Mouse (Mus musculus) adrenal gland, postnatal 4 days (tissue): Measurements from ENCODE around the gene Tm6sf1. TPM values are rescaled to one million over a fixed set of nuclear protein-coding genes. Genes with fewer than 3 reads are reported as not detected.
A peak's percentile ranks its signal among the peaks of the same experiment; 100 is the strongest.

Experiments used
- DNase-seq, 2 experiments: peaks; one replicate each; pipeline ENCODE4 v3.0.0; 2021 to 2022; ENCODE audit warnings: low spot score in 2 of 2, mixed read lengths in 2 of 2
- total RNA-seq, 2 experiments: library from RNA; stranded (reverse); gene quantifications; 2 replicates each; pipeline ENCODE4 v1.2.3; 2021

Tm6sf1 gene
- total RNA-seq, 2 experiments from 2014 or later: 15.2 to 16.3 TPM

GRCm38 (mm10) chr7:81880797-81881196 is 22.0 kb downstream of the Tm6sf1 start:
- DNase-seq: no peak

- peak in 1 of 2 experiments; percentile 45 for DNase-seq
Measured at GRCm38 (mm10) chr7:81881600-81881999, 22.8 kb downstream of the Tm6sf1 start.

GRCm38 (mm10) chr7:81885128-81885527 is 26.3 kb downstream of the Tm6sf1 start:
- DNase-seq: no peak

GRCm38 (mm10) chr7:81899361-81899760 is 40.6 kb downstream of the Tm6sf1 start:
- DNase-seq: no peak

- DNase-seq: no peak
Measured at GRCm38 (mm10) chr7:81904094-81904493, 45.3 kb downstream of the Tm6sf1 start.

DNA sequence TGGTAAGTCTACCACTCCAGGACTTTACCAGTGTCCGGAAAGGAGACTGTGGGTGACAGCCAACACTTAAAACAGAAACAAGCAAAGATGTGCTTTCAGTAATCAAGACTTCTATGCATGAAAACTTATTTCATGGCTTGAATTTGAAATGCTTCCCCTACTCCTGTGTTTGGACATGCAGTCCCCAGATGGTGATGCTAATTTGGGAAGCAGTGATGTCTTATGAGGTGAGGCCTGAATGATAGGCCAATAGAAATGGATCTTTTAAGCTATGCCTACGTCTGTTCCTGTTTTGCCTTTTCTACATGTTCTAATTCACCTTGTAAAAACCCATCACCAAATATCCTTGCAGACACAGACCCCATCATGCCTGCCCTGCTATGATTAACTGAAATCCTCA is 46.1 kb downstream of the Tm6sf1 start:
- no peak for DNase-seq

- DNase-seq: no peak
Measured at GRCm38 (mm10) chr7:81918316-81918715, 59.5 kb downstream of the Tm6sf1 start.

DNA sequence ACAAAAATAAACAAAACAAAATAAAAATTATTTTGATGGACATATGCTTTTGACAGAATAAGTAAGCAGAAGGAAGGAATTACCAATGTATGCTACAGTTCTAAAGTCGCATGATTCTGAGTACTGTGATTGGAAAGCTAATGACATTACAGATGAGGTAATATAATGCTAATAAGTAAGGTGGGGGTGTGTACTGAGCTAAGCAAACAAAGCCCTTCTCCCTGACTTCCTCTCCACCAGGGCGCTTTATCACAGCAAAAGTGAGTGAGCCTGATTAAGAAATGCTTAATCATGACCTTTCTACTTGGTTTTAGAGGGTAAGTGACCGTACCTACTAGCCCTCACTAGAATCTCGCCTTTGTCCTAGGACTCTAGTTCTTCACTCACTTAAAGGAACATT is 61.5 kb downstream of the Tm6sf1 start:
- no peak for DNase-seq

DNA sequence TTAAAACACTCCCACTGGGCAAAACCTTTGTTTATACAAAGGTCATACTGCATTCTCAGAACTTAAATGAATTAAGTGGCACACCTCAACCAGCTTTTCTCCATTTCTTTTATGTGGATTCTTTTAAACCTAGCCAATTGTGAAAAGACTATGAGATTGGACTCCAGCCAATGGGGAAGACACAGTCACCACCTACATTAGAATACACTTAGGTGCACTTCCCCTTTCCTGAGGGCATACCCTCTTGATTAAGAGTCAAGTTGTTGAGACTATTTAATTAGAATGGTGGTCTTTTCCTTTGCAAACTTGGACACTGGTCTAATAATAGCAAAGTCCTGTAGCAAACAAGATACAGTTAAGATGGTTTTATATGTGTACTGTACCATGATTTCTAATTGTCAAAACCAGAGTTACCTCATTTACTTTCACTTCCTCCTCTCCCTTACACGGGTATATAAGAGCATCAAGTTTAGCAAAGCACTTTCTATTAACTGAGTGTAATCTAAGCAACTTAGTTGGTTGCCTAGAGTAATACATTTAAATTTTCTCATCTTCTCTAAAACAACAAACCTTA is 62.7 kb downstream of the Tm6sf1 start:
- DNase-seq: no peak

GRCm38 (mm10) chr7:81928998-81929397 is 70.2 kb downstream of the Tm6sf1 start:
- DNase-seq: no peak

GRCm38 (mm10) chr7:81932521-81933045 is 73.8 kb downstream of the Tm6sf1 start:
- DNase-seq: no peak

- no peak for DNase-seq
Measured at GRCm38 (mm10) chr7:81933061-81933600, 74.3 kb downstream of the Tm6sf1 start.

GRCm38 (mm10) chr7:81933601-81934266 is 74.9 kb downstream of the Tm6sf1 start:
- DNase-seq: peak; percentile 33 to 35

Other genes with a start within 250 kb of the Tm6sf1 start
- 1 to 10 TPM; 5.0 to 9.1 TPM for gene Homer2, start 151.5 kb upstream of the Tm6sf1 start, total RNA-seq
- gene Ramac, start 96.1 kb upstream of the Tm6sf1 start, total RNA-seq: 10 to 100 TPM; 53.7 to 54.1 TPM
- 10 to 100 TPM; 36.2 to 42.9 TPM for gene 3110040N11Rik, start 69.5 kb upstream of the Tm6sf1 start, total RNA-seq
- gene Btbd1, start 29.6 kb upstream of the Tm6sf1 start, total RNA-seq: 100 to 1,000 TPM; 101 to 102 TPM
- gene Gm10160, start 3.2 kb upstream of the Tm6sf1 start, total RNA-seq: not detected
- gene Hdgfl3, start 75.5 kb downstream of the Tm6sf1 start, total RNA-seq: 10 to 100 TPM; 24.4 to 26.9 TPM
- 1 to 10 TPM; 1.7 to 2.3 TPM for gene Bnc1, start 133.3 kb downstream of the Tm6sf1 start, total RNA-seq